Mouse (Mus musculus): Measurements from ENCODE around the gene Kcp. TPM values are rescaled to one million over a fixed set of nuclear protein-coding genes. Genes with fewer than 3 reads are reported as not detected.

Kcp gene
- total RNA-seq, 2 experiments from 2014 or later = 0.63 to 1.1 TPM

Other genes with a start within 250 kb of the Kcp start
- gene Hilpda, start 235.5 kb downstream of the Kcp start, total RNA-seq (2021) = 1 to 10 TPM; 5.5 to 6.8 TPM
- under 1 TPM in 1 of 2 experiments, not detected in 1; 0.81 TPM for gene Fam71f2, start 228.4 kb downstream of the Kcp start, total RNA-seq (2021)
- not detected for gene Fam71f1, start 188.8 kb downstream of the Kcp start, total RNA-seq (2021)
- gene Calu, start 159.9 kb downstream of the Kcp start, total RNA-seq (2021) = 10 to 100 TPM; 59.4 to 62.6 TPM
- under 1 TPM; 0.14 to 0.30 TPM for gene Opn1sw, start 119.5 kb downstream of the Kcp start, total RNA-seq (2021)
- 100 to 1,000 TPM; 105 to 113 TPM for gene Ccdc136, start 111.6 kb downstream of the Kcp start, total RNA-seq (2021)
- 1 to 10 TPM; 1.4 to 1.5 TPM for gene Flnc, start 74.7 kb downstream of the Kcp start, total RNA-seq (2021)
- gene Atp6v1f, start 40.2 kb downstream of the Kcp start, total RNA-seq (2021) = 100 to 1,000 TPM; 262 TPM
- gene Atp6v1fnb, start 36.5 kb downstream of the Kcp start, total RNA-seq (2021) = under 1 TPM in 1 of 2 experiments, not detected in 1; 0.54 TPM
- 1 to 10 TPM; 4.2 to 5.2 TPM for gene Irf5, start 18.7 kb upstream of the Kcp start, total RNA-seq (2021)
- 10 to 100 TPM; 65.1 to 73.0 TPM for gene Tnpo3, start 101.9 kb upstream of the Kcp start, total RNA-seq (2021)
- 10 to 100 TPM; 23.1 to 25.9 TPM for gene Tspan33, start 186.3 kb upstream of the Kcp start, total RNA-seq (2021)
- 1 to 10 TPM; 8.3 to 9.1 TPM for gene Smo, start 227.6 kb upstream of the Kcp start, total RNA-seq (2021)